Mouse (Mus musculus) kidney, postnatal 4 days (tissue): ENCODE measurements around the gene Slc51a.

Experiments
- DNase-seq, 2 experiments: peaks; one replicate each; pipeline ENCODE4 v3.0.0; 2021; ENCODE audit warnings: mixed read lengths in 2 of 2

Slc51a gene

DNA sequence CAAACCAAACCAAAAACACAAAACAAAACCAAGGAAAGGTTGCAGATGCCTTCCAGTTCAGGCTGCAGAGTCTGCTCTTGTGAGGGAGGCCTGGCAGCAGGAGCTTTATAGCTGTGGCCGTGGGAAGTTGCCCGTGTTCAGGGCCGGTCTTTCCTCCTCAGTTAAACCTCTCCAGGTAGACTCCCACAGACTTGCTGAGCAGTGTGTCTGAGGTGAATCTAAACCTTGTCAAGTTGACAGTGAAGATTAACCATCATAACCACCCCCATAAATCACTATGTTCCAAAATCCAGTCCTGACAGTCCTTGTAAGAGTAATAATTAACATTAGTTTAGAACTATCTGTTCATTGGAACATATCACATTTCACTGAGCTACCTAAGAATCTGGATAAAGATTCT lies 60.2 kb downstream of the Slc51a start:
- DNase-seq = no peak
